Mouse (Mus musculus) neutrophil, adult 65 days (primary cell): ENCODE data around the gene Adam23. TPM values are rescaled to one million over a fixed set of nuclear protein-coding genes. Genes with fewer than 3 reads are reported as not detected.

Experiments used
- total RNA-seq: library from RNA; stranded (reverse); gene quantifications from 2 replicates; pipeline ENCODE4 v1.2.4, GENCODE M21; 2023

The Adam23 gene
- not detected in 2 replicates for total RNA-seq

GRCm38 (mm10) chr1:63445656-63446046 is at the start of gene Adam23:
Gene Adam23 (plus strand): TSS chr1:63445891.

GRCm38 (mm10) chr1:63615668-63616067 is 170.0 kb downstream of the Adam23 start, which contains the start of gene Gm39653:
Gene Gm39653 (plus strand): TSS chr1:63615968.

Other genes with a start within 250 kb of the Adam23 start
- not detected in 2 replicates for gene Gpr1, start 231.3 kb upstream of the Adam23 start, total RNA-seq
- gene Zdbf2, start 172.6 kb upstream of the Adam23 start, total RNA-seq: not detected in 2 replicates
- gene Gm39653, start 170.1 kb downstream of the Adam23 start, total RNA-seq: not detected in 2 replicates
- gene Dytn, start 241.0 kb downstream of the Adam23 start, total RNA-seq: not detected in 2 replicates